Mouse (Mus musculus): ENCODE measurements around the gene Mtnr1b.

Mtnr1b gene

DNA sequence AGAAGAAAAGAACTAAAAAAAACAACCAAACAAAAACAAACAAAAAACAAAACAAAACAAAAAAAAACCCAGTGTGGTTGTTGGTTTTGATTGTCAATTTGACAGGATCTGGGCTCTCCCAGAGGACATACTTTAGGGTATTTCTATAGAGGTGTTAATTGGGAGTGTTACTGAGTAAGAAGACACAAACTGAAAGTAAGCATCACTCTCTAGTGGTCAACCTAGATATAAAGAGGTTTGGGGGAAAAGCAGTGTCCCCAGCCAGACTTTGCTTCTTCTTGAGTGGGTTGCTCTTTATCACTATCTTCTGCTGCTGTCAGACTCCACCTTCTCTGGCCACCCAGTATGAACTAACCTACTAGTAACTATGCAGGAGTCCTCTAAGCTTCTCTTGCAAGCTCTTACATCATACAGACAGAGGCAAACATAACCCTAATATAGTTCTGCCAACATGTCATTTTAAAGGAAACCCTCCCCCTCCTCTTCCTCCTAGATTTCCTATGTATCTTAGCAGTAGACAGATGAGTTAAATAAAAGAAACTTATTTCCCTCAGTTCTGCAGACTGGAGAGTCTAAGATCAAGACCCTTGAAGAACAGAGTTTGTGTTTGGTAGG, 71.8 kb downstream of the Mtnr1b start:
- no peak for DNase-seq (ENCODE audit: low spot score in 2 of 2)

DNA sequence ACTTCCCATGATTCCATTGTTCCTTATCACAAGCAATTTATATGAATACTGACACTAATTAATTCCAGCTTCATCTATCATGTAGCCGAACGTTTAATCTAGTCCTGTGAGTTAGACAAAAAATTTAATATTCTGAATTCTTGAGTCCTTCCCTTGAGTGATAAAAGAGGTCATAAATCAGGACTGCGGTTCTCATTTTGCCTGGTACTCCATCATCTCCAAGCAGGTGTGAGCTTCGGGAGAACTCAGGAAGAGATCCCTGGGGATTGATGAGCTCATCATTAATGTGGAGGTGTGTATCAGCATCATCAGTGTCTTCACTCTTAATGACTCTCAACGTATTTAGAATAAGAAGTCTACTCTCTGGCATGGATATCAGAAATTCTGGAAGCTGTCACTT, 74.0 kb downstream of the Mtnr1b start:
- DNase-seq (ENCODE audit: low spot score in 2 of 2): no peak

DNA sequence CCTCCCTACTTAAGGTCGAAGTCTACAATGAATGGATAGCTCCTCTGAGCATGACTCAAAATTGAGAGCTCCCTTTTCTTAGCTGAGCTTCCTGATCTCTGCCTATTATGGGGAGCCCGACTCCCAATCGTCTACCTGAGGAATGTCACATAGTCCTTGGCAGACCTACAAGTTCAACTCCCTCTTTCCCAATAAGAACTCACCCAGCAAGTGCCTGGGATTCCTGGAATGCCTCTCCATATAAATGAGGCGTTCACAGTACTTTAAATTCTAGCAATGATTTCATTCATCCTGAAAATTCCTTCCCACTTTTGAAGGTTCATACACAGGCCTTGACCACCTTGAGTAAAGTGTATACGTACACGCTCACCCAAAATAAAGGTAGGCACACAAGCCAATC, 79.9 kb downstream of the Mtnr1b start:
- no peak for DNase-seq (ENCODE audit: low spot score in 2 of 2)

DNA sequence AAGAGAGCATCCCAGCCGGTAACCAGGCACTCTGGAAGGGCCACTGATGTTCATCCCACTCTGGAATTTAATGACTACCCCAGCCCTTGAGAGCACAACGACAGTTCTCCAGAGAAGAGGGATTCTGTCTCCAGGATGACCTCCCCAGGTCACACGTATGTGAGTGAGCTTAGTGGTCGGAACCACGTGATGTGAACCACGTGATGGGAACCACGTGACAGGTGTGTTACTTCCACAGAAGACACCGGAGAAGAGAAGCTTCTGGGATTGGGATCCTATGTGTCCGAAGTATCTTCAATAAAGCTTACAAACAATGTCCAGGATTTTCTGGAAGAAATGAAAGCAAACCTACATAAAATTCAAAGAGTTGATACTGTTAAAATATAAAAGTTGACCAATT, 82.3 kb downstream of the Mtnr1b start:
- no peak for DNase-seq (ENCODE audit: low spot score in 2 of 2)

DNA sequence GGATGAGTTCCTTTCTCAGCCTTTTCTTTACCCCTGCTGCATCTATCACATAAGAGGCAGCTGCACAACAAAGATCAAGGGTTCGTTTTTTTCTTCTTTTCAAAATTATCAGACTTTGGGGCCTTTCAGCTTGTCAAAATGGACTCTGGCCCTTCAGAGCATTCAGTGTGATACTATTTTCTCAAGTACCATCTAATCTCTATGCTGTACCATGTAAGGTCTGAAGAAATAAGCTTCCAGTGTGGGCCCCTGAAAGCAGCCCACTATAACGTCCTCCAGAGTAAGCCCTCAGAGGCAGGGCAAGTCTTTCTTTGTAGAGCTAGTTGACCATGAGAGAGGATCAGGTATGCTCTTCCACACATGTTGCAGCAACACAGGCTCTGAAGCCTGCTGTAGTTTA, 87.7 kb downstream of the Mtnr1b start:
- no peak for DNase-seq (ENCODE audit: low spot score in 2 of 2)

DNA sequence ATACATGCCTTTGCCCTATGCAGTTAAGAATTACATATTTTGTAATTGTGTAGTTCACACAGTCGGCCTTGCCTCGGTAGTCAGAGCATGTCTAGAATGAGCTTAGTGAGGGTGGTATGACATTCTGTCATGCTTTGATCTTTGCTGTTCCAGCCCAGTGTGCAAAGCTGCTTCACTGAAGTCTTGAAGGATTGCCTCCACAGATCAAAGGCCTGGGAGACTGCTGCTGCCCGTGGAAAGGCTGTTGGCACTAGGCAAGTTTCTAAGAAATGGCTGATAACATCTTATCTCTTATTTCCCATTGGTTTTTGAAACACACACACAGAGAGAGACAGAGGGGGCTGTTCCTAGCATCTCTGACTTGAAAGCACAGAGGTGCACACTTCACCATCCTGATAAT, 88.2 kb downstream of the Mtnr1b start:
- no peak for DNase-seq (ENCODE audit: low spot score in 2 of 2)

DNA sequence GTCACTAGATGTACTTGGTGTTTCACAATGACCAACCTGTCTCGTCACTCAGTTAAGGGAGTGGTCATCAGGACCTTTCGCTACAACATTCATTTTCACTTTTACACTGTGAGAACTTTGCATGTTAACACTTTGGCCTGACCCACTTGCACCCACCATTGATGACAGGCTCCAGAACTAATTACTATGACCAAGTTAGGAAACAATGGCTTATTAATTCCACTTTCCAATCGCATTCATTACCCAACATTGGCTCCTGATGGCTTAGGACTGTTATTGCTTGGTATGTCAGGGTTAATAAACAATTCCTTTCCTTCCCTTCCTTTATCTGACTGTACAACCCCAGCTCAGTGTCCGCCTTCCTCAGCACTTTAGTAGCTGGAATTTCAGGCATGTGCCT, 92.4 kb downstream of the Mtnr1b start:
- no peak for DNase-seq (ENCODE audit: low spot score in 2 of 2)

DNA sequence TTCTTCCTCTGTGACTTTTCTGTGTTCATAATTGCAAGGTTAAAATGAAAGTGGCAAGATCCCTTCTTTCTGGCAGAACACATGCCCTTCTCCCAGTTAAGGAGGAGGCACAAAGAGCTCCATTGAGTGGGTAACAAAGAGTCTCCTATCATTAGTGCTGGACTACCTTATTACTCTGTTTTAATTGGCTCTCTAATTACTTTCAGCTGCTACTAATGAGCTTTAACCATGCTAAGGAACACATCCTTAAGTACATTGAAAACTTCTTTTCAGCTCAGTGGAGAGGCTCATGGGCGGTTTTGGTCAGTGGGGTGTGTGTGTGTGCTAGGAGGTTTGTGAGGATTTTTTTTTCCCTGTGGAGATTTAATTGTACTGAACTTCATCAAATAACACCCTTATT, 99.4 kb downstream of the Mtnr1b start:
- no peak for DNase-seq (ENCODE audit: low spot score in 2 of 2)
